Mouse (Mus musculus) cerebellum, adult 2 months (tissue): ENCODE data around the gene Rapgef2. TPM values are rescaled to one million over a fixed set of nuclear protein-coding genes. Genes with fewer than 3 reads are reported as not detected.

Experiments used
- DNase-seq, 2 experiments: peaks; one replicate each; pipeline ENCODE4 v3.0.0; 2021
- H3K27ac ChIP-seq: fragments of 200-500 bp; 2 replicates; pipeline ENCODE4 v1.5.1; 2012; ENCODE audit warnings: low read length, control low read depth, inconsistent platforms; ENCODE audit not compliant: insufficient read depth
- H3K27me3 ChIP-seq: fragments of 200-500 bp; 2 replicates; pipeline ENCODE4 v1.6.1; 2012; ENCODE audit warnings: inconsistent platforms, mild to moderate bottlenecking, low read length, moderate library complexity; ENCODE audit not compliant: control insufficient read depth, insufficient read depth
- H3K4me1 ChIP-seq: fragments of 200-500 bp; 2 replicates; pipeline ENCODE4 v1.6.1; 2011; ENCODE audit warnings: low read length; ENCODE audit not compliant: control insufficient read depth, insufficient read depth
- H3K4me3 ChIP-seq: fragments of 200-500 bp; replicated peaks from 2 replicates; pipeline ENCODE3; 2011; ENCODE audit warnings: mild to moderate bottlenecking, low read depth, low read length, control low read depth; ENCODE audit not compliant: insufficient read depth
- CTCF ChIP-seq: fragments of 200-500 bp; IDR thresholded peaks from 2 replicates; pipeline ENCODE4 v1.5.1; 2011; ENCODE audit warnings: low read depth, mild to moderate bottlenecking, control low read depth, low read length, moderate library complexity, borderline replicate concordance; ENCODE audit not compliant: insufficient read depth
- POLR2A ChIP-seq: fragments of 200-500 bp; IDR thresholded peaks from 2 replicates; pipeline ENCODE4 v1.6.1; 2011; ENCODE audit warnings: low read length, control low read depth, borderline replicate concordance; ENCODE audit not compliant: insufficient read depth
- WGBS: fragments of 180-500 bp; shearing (Covaris S2); methylation state at CpG from one replicate; pipeline ENCODE4 v1.1.7; 2018; 5-methylcytosine and 5-hydroxymethylcytosine counted together
- polyA plus RNA-seq: library from polyadenylated mRNA; depleted of rRNA; stranded (reverse); fragments of >200 nt; gene quantifications from 2 replicates; pipeline ENCODE4 v1.2.3, GENCODE M21; 2012

Rapgef2 gene
- polyA plus RNA-seq, 1 experiment: 30.5 TPM

DNA sequence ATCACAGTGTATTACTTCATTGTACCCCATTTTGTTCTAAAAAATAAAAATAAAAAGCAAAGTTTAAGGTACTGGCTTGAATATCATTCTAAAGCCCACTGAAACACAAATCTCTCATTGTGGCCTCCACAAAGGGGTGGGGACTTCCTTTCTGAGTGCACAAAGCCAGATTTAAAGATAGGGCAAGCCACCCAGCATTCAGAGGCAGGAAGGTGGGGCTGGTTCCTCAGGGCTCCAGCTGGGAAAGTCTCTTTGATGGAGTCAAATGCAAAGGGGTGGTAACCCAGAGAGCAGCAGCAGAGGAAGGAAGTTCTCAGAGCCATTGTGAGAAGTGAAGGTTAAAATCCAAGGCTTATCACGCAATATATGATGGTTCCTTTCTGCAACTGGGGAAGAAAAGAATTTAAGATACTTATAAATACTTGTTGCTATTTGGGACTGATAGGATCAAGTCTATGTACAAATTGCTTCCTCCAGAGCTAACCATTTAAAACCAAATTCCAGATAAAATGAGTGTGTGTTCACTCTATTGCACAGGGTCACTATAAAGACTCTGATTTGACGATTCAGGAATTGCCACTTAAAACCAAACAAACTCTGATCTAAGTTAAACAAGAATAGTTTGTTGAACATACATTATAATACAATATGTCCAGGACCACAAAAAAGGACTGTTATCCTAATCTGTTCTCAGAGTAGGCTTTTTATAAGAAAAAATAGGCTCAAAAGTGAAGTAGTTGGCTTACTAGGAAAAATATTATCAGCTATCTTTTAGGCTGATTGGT lies 246.5 kb downstream of the Rapgef2 start:
- TF ChIP-seq POLR2A (no peak), CTCF (no peak)
- Histone ChIP-seq H3K4me1 (no peaks in the 10 kb centered on the region), H3K27me3 (no peaks in the 10 kb centered on the region), H3K27ac (no peak overlapping the region), H3K4me3 (no peak overlapping the region)
- DNase-seq: no peak
- WGBS: 69% methylated on average over 2 of the region's 2 CpGs

DNA sequence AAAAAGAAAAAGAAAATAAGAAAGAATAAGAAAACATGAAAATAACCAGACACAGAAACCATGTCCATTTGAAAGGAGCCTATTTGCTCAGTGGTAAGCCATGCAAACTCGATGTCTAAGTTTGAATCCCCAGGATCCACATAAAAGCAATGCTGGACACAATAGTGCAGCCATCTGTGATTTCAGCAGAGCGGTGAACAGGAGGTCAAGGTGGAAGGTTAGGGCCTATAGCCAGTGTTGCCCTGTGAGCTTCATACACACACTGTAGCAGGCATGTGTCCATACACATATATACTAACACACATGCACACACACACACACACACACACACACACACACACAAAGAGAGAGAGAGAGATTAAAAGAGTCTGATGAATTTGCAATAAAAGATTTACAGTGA lies 247.3 kb downstream of the Rapgef2 start:
- Histone ChIP-seq H3K4me1 (no peaks in the 10 kb centered on the region), H3K27me3 (no peaks in the 10 kb centered on the region), H3K4me3 (no peak overlapping the region), H3K27ac (no peak overlapping the region)
- WGBS: 61% methylated on average over 2 of the region's 2 CpGs
- no peak for TF ChIP-seq POLR2A
- TF ChIP-seq CTCF: no peak
- DNase-seq: no peak

DNA sequence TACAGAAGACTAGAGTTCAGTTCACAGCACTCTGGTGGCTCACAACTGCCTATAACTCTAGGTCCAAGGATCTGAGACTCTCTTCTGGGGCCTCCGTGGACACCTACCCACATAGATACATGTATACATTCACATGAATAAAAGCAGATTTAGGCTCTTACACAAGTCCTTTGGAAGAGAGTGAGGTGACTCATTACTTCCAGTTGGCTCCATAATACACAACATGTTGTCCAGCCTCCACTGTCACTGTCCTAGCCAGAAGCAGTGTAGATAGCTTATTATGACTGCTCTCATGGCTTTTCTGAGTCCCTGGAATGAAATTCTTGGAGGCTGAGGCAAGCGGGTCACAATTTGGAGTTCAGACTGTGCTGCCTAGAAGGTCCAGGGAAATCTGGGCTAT lies 251.9 kb downstream of the Rapgef2 start:
- H3K4me1 ChIP-seq: no peaks in the 10 kb centered on the region
- H3K27me3 ChIP-seq: no peaks in the 10 kb centered on the region
- no peak overlapping the region for H3K27ac ChIP-seq
- DNase-seq: no peak
- no peak overlapping the region for H3K4me3 ChIP-seq
- 95% methylated on average over 2 of the region's 2 CpGs for WGBS
- TF ChIP-seq POLR2A: no peak
- TF ChIP-seq CTCF: no peak

DNA sequence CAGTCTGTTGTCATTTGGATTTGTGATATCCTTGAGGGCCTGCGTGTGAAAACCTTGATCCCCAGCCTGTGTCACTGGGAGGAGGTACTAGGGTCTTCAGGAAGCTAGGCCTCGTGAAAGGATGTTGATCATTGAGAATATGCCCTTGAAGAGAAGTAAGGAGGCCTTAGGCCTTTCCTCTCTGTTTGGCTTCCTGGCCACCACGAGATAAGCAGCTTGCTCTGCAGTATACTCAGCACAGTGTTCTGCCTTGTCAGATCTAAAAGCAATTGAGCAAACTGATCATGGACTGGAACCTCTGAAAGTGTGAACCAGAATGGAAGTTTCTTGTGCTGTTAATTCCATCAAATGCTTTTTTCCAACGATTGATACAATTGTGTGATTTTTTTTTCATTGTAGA lies 255.5 kb downstream of the Rapgef2 start:
- DNase-seq: no peak
- no peaks in the 10 kb centered on the region for H3K27me3 ChIP-seq
- no peak for TF ChIP-seq POLR2A
- no peak for TF ChIP-seq CTCF
- no peak overlapping the region for H3K4me3 ChIP-seq
- no peak overlapping the region for H3K27ac ChIP-seq
- no peaks in the 10 kb centered on the region for H3K4me1 ChIP-seq
- 81% methylated on average over 4 of the region's 4 CpGs for WGBS

DNA sequence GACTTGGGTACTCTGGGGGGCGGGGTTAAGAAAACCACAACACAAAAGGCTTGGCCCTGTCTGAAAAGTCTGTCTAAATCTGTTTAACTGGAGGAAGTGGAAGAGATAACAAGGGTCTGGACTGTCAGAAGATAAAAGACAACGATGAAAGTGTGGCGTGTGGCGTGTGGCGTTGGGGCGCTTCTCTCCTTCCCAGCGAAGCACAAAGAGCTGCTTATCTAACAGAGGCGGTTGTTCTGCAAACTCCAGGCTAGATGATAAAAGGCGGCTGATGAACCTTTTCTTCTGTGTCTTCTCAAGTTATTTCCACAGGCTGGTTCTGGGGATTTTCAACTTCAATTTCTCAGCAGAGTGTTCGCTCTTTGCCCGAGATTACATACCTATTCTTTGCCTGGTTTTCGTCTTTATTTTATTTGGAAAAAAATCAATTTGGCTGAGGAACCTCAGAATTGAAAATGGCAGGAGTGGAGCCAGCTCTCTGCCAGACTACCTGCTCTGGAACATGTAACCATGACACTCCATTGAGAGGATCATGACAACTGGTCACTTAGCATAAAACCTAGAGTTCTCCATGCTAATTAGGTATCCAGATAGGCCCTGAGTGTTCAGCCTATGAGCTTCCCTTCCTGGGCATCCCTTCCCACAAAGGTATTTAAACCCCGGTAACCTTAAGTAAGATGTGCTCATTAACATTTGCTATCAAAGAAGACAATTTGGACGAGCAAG lies 258.0 kb downstream of the Rapgef2 start:
- no peak for TF ChIP-seq CTCF
- TF ChIP-seq POLR2A: no peak
- Histone ChIP-seq H3K27ac (no peak overlapping the region), H3K4me3 (no peak overlapping the region), H3K27me3 (no peaks in the 10 kb centered on the region), H3K4me1 (peaks cover 5% of the 10 kb centered on the region)
- 90% methylated on average over 14 of the region's 14 CpGs for WGBS
- no peak for DNase-seq

DNA sequence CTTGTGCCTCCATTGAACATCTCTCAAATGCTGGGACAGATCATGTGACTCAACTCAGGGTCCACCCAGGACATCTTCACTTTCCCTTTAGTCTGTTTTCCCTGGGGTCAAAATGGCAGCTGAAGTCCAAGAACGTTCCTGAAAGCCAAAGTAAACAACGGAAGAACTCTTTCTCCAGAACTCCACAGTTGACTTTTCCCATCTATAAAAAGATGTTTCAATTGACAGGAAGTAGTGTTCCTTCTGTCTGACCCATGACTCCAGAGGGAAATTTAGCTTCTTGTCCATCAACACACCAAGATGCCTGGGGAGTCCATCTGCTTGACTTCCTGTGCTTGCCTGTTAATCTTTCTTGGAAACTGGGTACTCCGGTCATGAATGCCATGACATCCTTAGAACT lies 260.3 kb downstream of the Rapgef2 start:
- 92% methylated on average over 3 of the region's 3 CpGs for whole genome bisulfite sequencing
- Histone ChIP-seq H3K4me1 (peaks cover 5% of the 10 kb centered on the region), H3K4me3 (no peak overlapping the region), H3K27ac (no peak overlapping the region), H3K27me3 (no peaks in the 10 kb centered on the region)
- DNase-seq: no peak
- TF ChIP-seq POLR2A (no peak), CTCF (no peak)

DNA sequence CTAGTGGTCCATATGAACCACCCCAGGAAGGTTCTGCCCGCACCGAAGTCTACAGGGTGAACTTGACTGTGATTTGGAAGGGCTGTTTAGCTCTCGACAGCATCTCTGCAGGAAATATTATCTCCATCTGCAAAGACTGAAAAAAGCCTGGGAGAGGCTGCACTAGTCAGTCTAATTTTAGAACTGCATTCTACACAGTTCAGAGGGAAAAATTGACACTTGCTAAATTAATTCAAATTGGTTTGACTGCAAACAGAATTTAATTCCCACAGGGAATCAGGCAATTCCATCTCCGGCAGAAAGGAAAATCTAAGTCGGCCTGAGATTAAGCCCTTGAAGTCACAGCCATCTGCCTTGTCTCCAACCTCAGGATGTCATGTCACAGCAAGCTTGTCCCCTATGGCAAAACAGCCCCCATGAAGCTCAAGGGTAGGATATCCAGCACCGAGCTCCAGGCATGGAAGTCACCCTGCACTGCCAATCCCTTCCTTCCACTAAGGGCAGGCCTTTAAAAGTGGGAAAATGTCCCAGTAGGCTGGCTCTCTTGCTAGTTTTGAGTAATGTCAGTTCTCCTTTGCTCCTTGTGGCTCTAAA lies 262.5 kb downstream of the Rapgef2 start:
- no peak overlapping the region for H3K27ac ChIP-seq
- no peaks in the 10 kb centered on the region for H3K27me3 ChIP-seq
- H3K4me3 ChIP-seq: no peak overlapping the region
- peak; percentile 8 to 20 for DNase-seq
- WGBS: 10% methylated on average over 6 of the region's 6 CpGs
- TF ChIP-seq CTCF (no peak), POLR2A (no peak)
- peaks cover 5% of the 10 kb centered on the region for H3K4me1 ChIP-seq
